Comparison of ENCODE assay signal across 8 mouse cellular contexts in genomic region chr9:37145616-37146352, GRCm38 (mm10). TPM values are rescaled to one million over a fixed set of nuclear protein-coding genes. Genes with fewer than 3 reads are reported as not detected.
DNase-seq lines count a peak whose midpoint lies in the region; ATAC-seq and TF ChIP-seq lines count a peak whose summit lies in the region.

No protein-coding gene starts in this region.

- ATAC-seq in embryonic facial prominence, embryonic 15.5 days (ENCODE audit: insufficient number of reproducible peaks, low FRiP score, low TSS enrichment, low read depth) = 0 out of 2 replicates have a peak, but pooled peaks have one; percentile 3
- no peak for ATAC-seq in hindbrain, embryonic 13.5 days (ENCODE audit: low FRiP score)
- no peak for ATAC-seq in liver, embryonic 13.5 days (ENCODE audit: low read depth)
- ATAC-seq in neural tube, embryonic 12.5 days (ENCODE audit: low FRiP score, low read depth) = no peak

- no peak for TF ChIP-seq CTCF in layer of hippocampus, adult 2 months (conservative IDR thresholded peaks at IDR 0.05)

- WGBS in embryonic facial prominence, embryonic 15.5 days = under 1% methylated on average over 43 of the region's 43 CpGs
- WGBS in hindbrain, embryonic 13.5 days = under 1% methylated on average over 43 of the region's 43 CpGs
- WGBS in liver, embryonic 13.5 days (ENCODE audit: insufficient replicate concordance) = 2% methylated on average over 43 of the region's 43 CpGs
- under 1% methylated on average over 43 of the region's 43 CpGs for WGBS in neural tube, embryonic 12.5 days

- H3K36me3 ChIP-seq in embryonic facial prominence, embryonic 15.5 days = no peaks in the 10 kb centered on the region
- H3K36me3 ChIP-seq in hindbrain, embryonic 13.5 days = no peaks in the 10 kb centered on the region
- H3K36me3 ChIP-seq in liver, embryonic 13.5 days = no peaks in the 10 kb centered on the region
- no peaks in the 10 kb centered on the region for H3K36me3 ChIP-seq in neural tube, embryonic 12.5 days

- H3K4me2 ChIP-seq in embryonic facial prominence, embryonic 15.5 days (replicated peaks) = peak overlapping the region; percentile 85
- peak overlapping the region; percentile 70 for H3K4me2 ChIP-seq in hindbrain, embryonic 13.5 days
- peak overlapping the region; percentile 69 for H3K4me2 ChIP-seq in liver, embryonic 13.5 days
- H3K4me2 ChIP-seq in neural tube, embryonic 12.5 days (replicated peaks) = peak overlapping the region; percentile 86

- H3K9ac ChIP-seq in embryonic facial prominence, embryonic 15.5 days = peak overlapping the region; percentile 76
- peak overlapping the region; percentile 99 for H3K9ac ChIP-seq in hindbrain, embryonic 13.5 days
- H3K9ac ChIP-seq in liver, embryonic 13.5 days = peak overlapping the region; percentile 42; the same call in 1 of the 2 replicates
- peak overlapping the region; percentile 99 for H3K9ac ChIP-seq in neural tube, embryonic 12.5 days

- no peaks in the 10 kb centered on the region for H3K9me3 ChIP-seq in embryonic facial prominence, embryonic 15.5 days (replicated peaks)
- no peaks in the 10 kb centered on the region for H3K9me3 ChIP-seq in hindbrain, embryonic 13.5 days
- no peaks in the 10 kb centered on the region for H3K9me3 ChIP-seq in liver, embryonic 13.5 days (replicated peaks)
- no peaks in the 10 kb centered on the region for H3K9me3 ChIP-seq in neural tube, embryonic 12.5 days

- H3K27ac ChIP-seq in layer of hippocampus, adult 2 months = peak overlapping the region; percentile 96
- H3K27ac ChIP-seq in embryonic facial prominence, embryonic 15.5 days (replicated peaks) = peak overlapping the region; percentile 95
- H3K27ac ChIP-seq in hindbrain, embryonic 13.5 days = peak overlapping the region; percentile 100
- no peak overlapping the region for H3K27ac ChIP-seq in liver, embryonic 13.5 days
- peak overlapping the region; percentile 98 for H3K27ac ChIP-seq in neural tube, embryonic 12.5 days

- peaks cover 52% of the 10 kb centered on the region for H3K4me1 ChIP-seq in embryonic facial prominence, embryonic 15.5 days
- H3K4me1 ChIP-seq in hindbrain, embryonic 13.5 days (replicated peaks) = peaks cover 57% of the 10 kb centered on the region
- 0 out of 2 replicates have a peak, but pooled peaks cover 2% of the 10 kb centered on the region for H3K4me1 ChIP-seq in liver, embryonic 13.5 days (replicated peaks)
- H3K4me1 ChIP-seq in neural tube, embryonic 12.5 days = peaks cover 46% of the 10 kb centered on the region

- peak overlapping the region; percentile 88 for H3K4me3 ChIP-seq in layer of hippocampus, adult 2 months
- peak overlapping the region; percentile 69 for H3K4me3 ChIP-seq in embryonic facial prominence, embryonic 15.5 days (replicated peaks)
- peak overlapping the region; percentile 88 for H3K4me3 ChIP-seq in hindbrain, embryonic 13.5 days
- H3K4me3 ChIP-seq in liver, embryonic 13.5 days (replicated peaks) = peak overlapping the region; percentile 50
- H3K4me3 ChIP-seq in neural tube, embryonic 12.5 days = peak overlapping the region; percentile 90

- peak in 1 of 2 experiments; percentile 56 for DNase-seq in layer of hippocampus, adult 2 months (ENCODE audit: low spot score in 2 of 2)
- no peak for DNase-seq in layer of hippocampus, adult 11-12 months (ENCODE audit: low spot score)
- DNase-seq in adrenal gland, postnatal 10 days = peak; percentile 49
- no peak for DNase-seq in liver, embryonic 13.5 days
- no peak for DNase-seq in spleen, adult 12 weeks (ENCODE audit: low spot score)

- peaks cover 38% of the 10 kb centered on the region for H3K27me3 ChIP-seq in embryonic facial prominence, embryonic 15.5 days
- H3K27me3 ChIP-seq in hindbrain, embryonic 13.5 days = peaks cover 4% of the 10 kb centered on the region; the same call in 1 of the 2 replicates
- peaks cover 87% of the 10 kb centered on the region for H3K27me3 ChIP-seq in liver, embryonic 13.5 days
- no peaks in the 10 kb centered on the region for H3K27me3 ChIP-seq in neural tube, embryonic 12.5 days (replicated peaks)

RNA-seq across cellular contexts. Expression of gene Pknox2, which starts 1.4 kb away (rescaled TPM):
- total RNA-seq in layer of hippocampus, adult 2 months (2021) = 10 to 100 TPM; 41.1 to 41.2 TPM
- 1 to 10 TPM; 3.3 to 6.3 TPM for total RNA-seq in adrenal gland, postnatal 10 days (2021)
- 14.0 and 14.1 TPM in 2 replicates for polyA plus RNA-seq in embryonic facial prominence, embryonic 15.5 days (2015; fragmentation: Nextera tagmentation; extraction: Ambion mirVana)
- 39.5 and 44.7 TPM in 2 replicates for polyA plus RNA-seq in hindbrain, embryonic 13.5 days (2015; fragmentation: Nextera tagmentation; extraction: Ambion mirVana)
- polyA plus RNA-seq in liver, embryonic 13.5 days (2015; fragmentation: Nextera tagmentation; extraction: Ambion mirVana) = 0.36 and 0.50 TPM in 2 replicates
- 44.6 and 45.2 TPM in 2 replicates for polyA plus RNA-seq in neural tube, embryonic 12.5 days (2016; fragmentation: Nextera tagmentation; extraction: Ambion mirVana)

Comparison
In these comparisons a context has a peak if more than half of its experiments do, and no peak if none do; other contexts are left out.
1. H3K9ac ChIP-seq: peak in every context shown above with its lines; median percentile 99 in hindbrain, embryonic 13.5 days; 99 in neural tube, embryonic 12.5 days; 76 in embryonic facial prominence, embryonic 15.5 days; 42 in liver, embryonic 13.5 days.
2. RNA of gene Pknox2, which starts 1.4 kb away (polyA plus RNA-seq): 44.6 to 45.2 TPM in neural tube, embryonic 12.5 days, 39.5 to 44.7 TPM in hindbrain, embryonic 13.5 days and 14.0 to 14.1 TPM in embryonic facial prominence, embryonic 15.5 days; 0.36 to 0.50 TPM in liver, embryonic 13.5 days; every median in the first group is over 10 times any median in the second.
3. Peak in every context shown above with its lines, with median percentiles within 50 percentile points of each other: H3K4me3 ChIP-seq and H3K4me2 ChIP-seq.